Mouse (Mus musculus) cerebellum, adult 9-11 months (tissue): ENCODE measurements around the gene Sstr5.

Experiments used
- DNase-seq: peaks from one replicate; pipeline ENCODE4 v3.0.0; 2022

Sstr5 gene

GRCm38 (mm10) chr17:25472044-25472443, 25.0 kb downstream of the Sstr5 start:
- DNase-seq, result no peak

- DNase-seq, result no peak
Observed at GRCm38 (mm10) chr17:25471418-25471817, 25.7 kb downstream of the Sstr5 start.

- peak; percentile 27 for DNase-seq
Observed at GRCm38 (mm10) chr17:25469798-25470197, 27.3 kb downstream of the Sstr5 start.

- DNase-seq, result no peak
Observed at GRCm38 (mm10) chr17:25468301-25468700, 28.8 kb downstream of the Sstr5 start.

GRCm38 (mm10) chr17:25467781-25468180, 29.3 kb downstream of the Sstr5 start:
- no peak for DNase-seq

GRCm38 (mm10) chr17:25466257-25466656, 30.8 kb downstream of the Sstr5 start:
- no peak for DNase-seq

- no peak for DNase-seq
Observed at GRCm38 (mm10) chr17:25464091-25464490, 33.0 kb downstream of the Sstr5 start.

GRCm38 (mm10) chr17:25463326-25463945, 33.7 kb downstream of the Sstr5 start:
- no peak for DNase-seq

- DNase-seq, result no peak
Observed at GRCm38 (mm10) chr17:25462236-25462875, 34.7 kb downstream of the Sstr5 start.

GRCm38 (mm10) chr17:25456540-25456939, 40.5 kb downstream of the Sstr5 start:
- DNase-seq, result no peak

GRCm38 (mm10) chr17:25454272-25454671, 42.8 kb downstream of the Sstr5 start, which contains the start of gene Tekt4:
TSS of gene Tekt4 (plus strand) at chr17:25454615.
- no peak for DNase-seq

- DNase-seq, result no peak
Observed at GRCm38 (mm10) chr17:25452246-25452965, 44.7 kb downstream of the Sstr5 start.

- no peak for DNase-seq
Observed at GRCm38 (mm10) chr17:25450329-25450728, 46.8 kb downstream of the Sstr5 start.

- DNase-seq, result no peak
Observed at GRCm38 (mm10) chr17:25447865-25448264, 49.2 kb downstream of the Sstr5 start.

- no peak for DNase-seq
Observed at GRCm38 (mm10) chr17:25445841-25446240, 51.2 kb downstream of the Sstr5 start.

GRCm38 (mm10) chr17:25445074-25445473, 52.0 kb downstream of the Sstr5 start:
- DNase-seq, result no peak

GRCm38 (mm10) chr17:25442889-25443288, 54.2 kb downstream of the Sstr5 start:
- no peak for DNase-seq

GRCm38 (mm10) chr17:25441417-25441816, 55.7 kb downstream of the Sstr5 start:
- no peak for DNase-seq
